Mouse (Mus musculus) gastrocnemius, adult 18-20 months (tissue): ENCODE measurements at regions not wholly inside any gene's neighbourhood (a gene's known extent, or its start where the extent isn't known, plus 50 kb on each side); places are given as distances from the start of the nearest gene placed in this dataset.

Experiments
- DNase-seq: peaks from one replicate; pipeline ENCODE4 v3.0.0; 2021; ENCODE audit warnings: low spot score

DNA sequence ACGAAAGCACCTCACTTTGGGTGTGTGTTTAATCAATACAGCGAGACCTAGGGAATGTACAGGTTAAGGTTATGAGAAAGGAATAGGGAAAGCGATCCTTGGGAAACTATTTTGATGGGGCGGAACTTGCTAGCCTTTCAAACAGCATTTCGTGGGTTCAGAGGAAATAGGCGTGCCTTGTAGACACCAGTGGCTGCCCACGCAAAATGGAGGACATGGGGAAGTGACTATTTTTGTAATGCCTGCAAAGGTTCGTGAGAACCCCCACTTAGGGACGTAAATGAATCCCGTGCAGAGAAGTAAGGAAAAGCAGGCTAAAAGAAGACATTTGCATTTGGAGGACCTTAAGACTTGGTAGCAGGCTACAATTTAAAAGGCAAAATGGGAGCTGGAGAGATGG lies 114.1 kb upstream of the Ppm1h start:
- no peak for DNase-seq

DNA sequence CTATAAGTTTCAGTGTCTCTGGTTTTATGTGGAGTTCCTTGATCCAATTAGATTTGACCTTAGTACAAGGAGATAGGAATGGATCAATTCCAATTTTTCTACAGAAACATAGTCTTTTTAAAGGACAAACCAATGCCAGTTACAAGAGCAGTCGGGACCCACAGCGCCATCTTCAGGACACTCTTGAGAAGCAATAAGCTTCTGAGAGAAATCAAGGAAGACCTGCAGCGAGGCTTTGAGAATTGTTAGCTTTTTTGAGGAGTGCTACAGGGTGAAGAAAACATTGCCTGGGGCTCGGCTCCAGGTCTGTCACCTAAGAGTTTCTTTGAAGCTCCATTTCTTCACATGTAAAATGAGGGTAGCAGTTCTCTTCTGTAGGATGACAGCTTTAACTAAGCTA lies 112.0 kb upstream of the Ppm1h start:
- no peak for DNase-seq

DNA sequence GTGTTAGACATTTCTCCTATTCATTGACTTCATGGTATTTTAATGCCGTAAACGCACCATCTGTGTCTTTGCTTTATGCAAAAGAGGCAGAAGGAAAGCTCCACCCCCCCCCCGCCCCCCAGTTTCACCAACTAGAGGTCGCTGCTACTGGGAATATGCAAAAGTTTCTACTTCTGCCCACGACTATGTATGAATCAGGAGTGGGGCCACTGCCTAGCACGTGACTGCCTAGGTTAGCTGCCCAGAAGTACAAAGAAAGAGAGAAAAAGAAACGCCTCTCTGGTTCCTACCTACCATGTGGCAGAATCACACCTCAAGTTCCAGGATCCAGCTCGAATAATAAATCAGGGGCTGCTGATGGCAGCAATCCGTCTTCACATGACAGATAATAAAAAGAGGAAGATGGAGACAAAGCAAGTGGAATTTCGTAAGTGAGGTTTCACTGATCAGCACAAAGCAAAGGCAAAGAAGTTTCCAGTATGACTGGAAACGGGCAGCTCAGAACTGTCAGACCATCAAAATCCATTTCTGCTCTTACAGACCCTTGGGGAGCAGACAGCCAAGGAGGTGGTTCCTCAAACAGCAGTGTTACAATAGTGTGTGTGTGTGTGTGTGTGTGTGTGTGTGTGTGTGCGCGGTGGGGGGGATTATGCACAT lies 108.9 kb upstream of the Ppm1h start:
- no peak for DNase-seq

DNA sequence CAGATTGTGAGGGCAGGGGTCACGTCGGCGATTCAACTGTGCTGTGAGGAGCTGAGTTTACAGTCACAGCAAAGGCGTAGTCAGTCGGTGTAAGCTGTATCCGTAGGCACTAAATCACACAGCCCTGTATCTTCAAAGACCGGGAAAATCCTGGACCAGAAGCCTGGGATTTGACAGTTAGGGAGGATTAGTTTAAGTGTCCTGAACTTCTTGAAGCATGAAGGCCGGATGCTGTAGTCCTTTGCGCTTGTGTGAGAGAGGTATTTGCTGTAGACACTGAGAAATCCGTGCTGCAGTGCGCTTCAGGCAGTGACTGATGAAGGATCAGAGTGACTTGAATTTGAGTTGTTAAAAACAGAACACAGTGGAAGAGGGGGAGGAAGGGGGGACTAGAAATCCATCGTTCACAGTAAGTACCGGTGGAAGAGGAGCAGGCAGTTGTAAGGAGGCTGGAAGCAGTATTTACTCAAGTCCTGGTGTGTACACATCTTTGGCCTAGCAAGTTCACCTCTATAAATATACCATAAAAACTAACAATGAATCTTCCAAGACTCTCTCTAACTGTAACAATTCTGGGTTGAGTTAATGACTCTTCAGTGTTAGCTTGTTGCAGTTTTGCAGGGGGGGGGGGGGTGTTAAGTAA lies 107.5 kb upstream of the Ppm1h start:
- DNase-seq, result no peak

DNA sequence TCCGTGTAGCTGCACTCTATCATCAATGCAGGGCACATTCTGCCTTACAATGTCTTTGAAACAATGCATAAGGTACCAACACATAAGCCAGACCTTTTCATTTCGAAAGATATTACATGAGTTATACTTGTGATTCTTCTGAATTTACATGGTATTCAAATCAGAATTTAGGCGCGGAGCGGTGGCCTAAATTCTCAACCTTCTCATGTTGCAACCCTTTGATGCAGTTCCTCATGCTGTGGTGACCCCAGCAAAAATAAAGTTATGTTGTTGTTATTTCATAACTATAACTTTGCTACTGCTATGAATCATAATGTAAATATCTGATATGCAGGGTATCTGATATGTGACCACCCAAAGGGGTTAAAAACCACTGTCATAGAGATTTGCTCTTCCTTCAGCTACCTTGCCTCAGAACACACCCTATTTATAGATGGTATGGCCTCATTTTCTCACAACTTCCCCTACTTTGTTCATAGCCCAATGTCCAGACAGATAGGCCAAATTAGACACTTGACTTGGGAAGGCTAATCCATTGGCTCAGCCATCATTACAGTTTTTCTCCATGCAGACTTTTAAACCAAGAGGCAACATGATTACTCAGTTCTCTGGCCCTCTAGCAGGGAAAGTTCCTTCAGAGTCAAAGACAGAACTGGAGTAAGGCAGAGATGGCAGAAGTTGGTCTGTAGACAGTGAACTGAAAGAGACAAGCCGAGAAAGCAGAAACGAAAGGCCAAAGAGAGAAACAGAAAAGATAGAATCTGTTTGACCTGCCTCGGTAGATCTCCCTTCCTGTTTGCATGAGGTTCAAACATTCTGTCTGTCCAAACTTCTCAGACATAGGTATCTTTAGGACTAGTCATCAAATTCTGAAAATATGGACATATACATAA lies 102.1 kb upstream of the Ppm1h start:
- no peak for DNase-seq

DNA sequence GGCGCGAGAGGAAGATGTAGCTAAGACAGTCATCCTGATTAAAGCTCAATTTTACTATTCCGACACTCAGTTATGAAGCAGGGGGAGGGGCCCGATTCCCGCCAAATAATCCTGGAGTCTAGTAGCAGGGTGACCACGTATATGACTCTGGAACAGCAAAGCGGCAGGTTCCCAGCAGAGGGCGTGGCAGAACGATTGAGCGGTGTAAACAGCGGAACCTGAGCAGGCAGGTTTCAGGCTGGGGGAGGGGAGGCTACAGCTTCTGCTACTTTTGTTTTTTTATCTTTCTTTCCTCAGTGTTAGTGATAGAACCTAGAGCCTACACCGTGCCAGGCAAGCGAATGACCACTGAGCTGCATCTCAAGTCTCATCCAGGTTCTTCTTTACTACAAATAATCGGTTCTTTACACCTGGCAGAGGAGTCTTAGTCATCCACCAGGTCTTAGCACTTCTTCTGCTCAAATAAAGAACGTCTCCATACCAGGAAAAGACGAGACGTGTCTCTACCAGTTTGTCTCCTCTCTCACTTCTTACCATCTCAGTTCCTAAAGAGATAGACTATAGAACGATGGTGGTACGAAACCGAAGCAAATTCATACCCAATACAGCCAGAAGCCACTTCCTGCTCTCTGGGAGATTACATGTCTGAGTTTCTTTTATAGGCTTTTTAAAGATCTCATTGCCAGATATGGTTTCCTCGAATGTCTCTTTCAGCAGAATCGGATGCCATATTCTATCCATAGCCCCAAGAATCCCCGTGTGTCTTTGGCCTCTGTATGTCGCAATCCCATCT lies 100.2 kb upstream of the Ppm1h start:
- DNase-seq, result no peak

DNA sequence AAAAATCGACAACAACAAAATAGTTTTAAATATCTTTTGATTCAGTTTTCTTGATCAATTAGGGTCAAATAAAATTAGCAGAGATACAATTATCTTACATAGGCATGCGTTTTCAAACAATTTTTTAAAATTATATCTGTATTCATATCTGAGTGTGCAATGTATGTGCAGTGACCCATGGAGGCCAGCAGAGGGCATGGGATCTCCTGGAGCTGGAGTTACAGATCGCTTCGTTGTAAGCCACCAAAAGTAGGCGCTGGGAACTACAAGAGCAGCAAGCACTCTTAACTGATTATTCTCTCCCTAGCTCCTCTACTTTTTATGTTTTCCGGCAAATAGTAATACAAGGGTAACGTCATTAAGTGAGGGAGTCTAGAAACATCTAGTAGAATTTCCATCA lies 97.5 kb upstream of the Ppm1h start:
- DNase-seq, result no peak

DNA sequence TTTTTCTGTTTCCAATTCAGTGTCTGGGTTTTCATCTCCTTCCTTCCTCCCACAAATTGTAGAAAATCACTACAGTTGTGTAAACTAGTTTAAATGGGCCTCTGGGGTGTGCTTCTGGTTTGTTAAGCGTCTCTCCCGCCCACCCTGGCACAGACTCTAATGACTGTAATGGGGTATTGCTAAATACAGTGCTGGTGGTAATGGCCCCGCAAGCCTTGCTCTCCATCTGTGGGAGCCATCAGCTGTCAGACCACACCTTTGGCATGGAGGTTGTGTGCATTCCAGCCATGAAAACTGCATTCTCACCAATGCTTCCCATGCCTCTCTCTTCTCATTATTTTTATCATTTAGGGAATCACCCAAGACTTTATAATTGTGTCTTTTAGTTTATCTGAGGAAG lies 91.0 kb upstream of the Ppm1h start:
- peak; percentile 8 for DNase-seq

DNA sequence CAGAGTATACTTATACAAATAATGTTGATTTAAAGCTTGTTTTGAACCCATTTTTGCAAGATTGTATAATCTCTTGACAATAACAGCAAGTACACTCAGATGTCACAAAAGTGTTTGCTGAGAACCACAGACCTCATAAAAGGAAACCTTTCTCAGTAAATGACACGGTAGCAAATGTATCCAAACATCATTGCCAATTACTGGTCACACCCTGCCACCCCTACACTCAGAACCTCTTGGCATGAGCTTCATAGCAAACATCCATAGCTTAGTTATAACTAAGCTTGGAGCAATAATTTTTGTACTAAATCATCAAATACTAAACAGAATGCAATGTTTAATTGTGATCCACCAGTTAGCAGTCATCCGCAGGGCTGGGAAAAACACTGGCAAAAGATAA lies 79.1 kb upstream of the Ppm1h start:
- no peak for DNase-seq

DNA sequence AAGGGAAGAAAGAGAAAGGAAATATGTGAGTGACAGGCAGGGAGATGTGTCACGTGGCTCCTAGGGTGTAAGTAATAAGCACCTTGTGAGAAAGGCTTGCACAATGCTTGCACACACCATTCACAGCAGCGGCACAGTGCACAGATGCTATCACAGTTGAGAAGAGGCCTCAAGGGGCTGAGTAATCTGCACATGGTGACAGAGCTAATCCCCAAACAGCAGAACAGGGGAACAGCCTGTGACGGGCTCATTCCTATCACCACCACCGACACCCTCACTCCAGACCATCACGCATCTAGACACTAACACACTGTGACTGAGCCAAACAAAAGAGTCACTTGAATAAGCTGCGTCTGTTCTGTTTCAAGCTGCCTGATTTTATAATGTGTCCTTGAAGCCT lies 76.2 kb upstream of the Ppm1h start:
- no peak for DNase-seq

DNA sequence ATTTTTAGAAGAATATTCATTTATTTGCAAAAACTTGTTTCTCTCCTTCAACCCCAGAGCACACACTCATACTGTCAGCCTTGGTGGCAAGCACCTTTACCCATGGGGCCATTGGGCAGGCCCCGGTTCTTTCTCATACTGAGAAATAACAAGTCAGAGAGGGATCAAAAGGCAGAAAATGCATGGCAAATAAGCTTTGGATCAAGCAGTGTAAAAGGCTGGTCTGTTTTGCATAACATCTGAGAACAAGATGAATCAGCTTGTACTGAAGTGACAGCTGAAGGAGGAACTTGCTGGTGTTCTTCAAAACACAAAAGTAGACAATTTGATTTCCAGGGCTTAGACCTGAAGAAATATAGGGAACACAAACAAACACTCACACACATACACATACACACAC lies 74.6 kb upstream of the Ppm1h start:
- DNase-seq, result no peak

DNA sequence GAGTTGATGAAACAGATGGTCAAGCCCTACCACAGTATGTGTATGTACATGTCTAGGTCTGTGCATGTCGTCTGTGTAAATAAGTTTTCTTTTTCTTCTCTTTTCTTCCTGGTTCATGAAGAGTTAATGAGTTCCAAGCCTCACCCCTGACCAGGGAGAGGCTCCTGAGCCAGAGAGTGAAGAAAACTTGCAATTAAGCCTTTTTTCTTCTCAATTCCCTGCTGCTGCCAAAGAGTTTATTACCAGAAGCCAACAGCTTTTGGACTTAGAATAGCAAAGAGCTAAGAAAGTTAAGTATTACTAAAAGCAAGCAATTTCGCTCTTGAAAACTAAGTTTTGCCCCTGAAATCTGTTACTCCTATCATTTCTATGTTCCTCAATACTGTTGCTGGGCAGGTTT lies 65.3 kb upstream of the Ppm1h start:
- DNase-seq, result no peak

DNA sequence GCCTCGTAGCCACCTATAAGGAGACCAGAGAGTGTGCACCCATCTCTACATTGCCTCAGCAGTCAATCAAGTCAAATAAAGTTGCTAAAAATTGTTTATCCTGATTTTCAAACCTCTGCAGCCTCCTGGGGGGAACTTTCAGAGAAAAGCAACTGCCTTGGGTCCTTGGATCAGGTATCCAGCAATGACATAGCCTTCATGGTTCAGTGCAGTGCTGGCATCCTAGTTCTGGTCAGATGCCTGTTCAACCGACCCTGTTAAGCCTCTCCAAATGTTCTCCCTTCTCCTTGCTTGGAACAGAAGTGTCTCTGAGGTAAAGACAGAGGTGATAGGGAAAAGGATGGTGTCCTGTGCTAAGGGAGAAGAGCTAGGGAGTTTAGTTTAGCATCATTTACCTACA lies 64.7 kb upstream of the Ppm1h start:
- no peak for DNase-seq

DNA sequence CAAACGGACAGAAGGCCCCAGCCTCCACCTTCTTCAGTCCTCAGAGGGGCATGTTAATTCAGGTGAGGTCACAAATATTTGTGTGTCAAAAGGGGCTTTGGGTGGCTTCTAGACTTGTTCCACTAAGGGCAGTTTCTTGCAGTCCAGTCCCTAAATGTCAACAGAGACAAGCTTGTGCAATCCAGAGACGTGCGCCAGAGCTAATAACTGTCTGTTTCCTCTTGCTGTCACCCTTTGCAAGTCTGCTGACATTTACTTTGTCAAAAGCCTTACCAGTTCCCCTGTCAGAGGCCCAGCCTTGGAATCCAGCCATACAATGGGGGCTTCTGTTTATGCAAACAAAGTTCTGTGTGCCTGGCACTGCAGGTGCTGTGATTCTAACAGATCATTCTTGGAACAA lies 63.8 kb upstream of the Ppm1h start:
- DNase-seq, result no peak

DNA sequence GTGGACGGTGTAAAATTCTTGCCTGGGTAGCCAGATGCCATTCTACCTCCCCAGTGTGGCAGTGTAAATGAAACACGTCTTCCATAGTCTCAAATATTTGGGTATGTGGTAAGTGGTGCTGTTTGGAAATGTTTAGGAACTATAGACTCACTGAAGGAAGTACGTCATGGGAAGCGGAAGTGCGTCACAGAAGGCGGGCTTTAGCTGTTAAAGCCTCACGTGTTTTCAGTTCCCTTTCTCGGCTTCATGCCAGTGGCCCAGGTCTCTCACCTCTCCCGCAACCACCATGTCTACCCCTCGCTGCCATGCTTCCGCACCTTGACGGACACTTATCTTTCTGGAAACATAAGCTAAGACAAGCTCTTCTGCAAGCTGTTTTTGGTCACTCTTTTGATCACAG lies 62.9 kb upstream of the Ppm1h start:
- DNase-seq, result no peak

DNA sequence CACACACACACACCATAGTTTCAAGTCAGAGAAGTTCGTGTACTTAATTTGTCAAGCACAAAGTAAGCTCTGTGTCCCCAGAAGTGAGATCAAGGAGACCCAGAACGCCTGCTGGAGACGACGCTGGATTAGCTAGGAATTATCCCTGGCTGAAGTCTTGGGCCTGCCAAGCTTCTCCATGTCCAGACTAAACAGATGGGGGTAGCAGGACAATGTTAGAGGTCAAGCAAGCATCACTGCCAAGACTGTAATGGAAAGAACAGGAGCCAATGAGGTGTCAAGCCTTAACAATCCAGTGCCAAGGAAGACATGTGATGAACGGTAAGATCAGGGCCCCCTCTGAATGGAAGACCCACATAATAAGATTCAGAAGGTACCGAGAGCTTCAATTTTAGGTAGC lies 62.2 kb upstream of the Ppm1h start:
- no peak for DNase-seq

DNA sequence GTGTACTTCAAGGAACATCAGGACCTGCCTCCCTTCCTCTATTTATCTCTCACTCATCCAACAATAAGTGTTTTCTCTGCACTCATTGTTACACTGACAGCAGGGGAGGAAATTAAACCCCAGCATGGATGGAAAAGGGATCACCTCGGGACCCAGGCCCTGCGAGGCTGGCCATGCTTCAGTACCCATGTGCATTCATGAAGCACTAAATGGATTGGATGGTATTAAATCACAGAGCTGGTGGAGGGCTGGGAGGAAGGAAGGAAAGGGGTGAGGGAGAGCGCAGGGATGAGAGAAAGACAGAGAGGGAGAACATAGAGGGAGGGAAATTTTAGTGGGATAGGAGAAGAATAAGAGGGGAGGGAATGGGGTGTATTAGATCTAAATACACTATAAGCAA lies 59.7 kb upstream of the Ppm1h start:
- DNase-seq, result no peak

DNA sequence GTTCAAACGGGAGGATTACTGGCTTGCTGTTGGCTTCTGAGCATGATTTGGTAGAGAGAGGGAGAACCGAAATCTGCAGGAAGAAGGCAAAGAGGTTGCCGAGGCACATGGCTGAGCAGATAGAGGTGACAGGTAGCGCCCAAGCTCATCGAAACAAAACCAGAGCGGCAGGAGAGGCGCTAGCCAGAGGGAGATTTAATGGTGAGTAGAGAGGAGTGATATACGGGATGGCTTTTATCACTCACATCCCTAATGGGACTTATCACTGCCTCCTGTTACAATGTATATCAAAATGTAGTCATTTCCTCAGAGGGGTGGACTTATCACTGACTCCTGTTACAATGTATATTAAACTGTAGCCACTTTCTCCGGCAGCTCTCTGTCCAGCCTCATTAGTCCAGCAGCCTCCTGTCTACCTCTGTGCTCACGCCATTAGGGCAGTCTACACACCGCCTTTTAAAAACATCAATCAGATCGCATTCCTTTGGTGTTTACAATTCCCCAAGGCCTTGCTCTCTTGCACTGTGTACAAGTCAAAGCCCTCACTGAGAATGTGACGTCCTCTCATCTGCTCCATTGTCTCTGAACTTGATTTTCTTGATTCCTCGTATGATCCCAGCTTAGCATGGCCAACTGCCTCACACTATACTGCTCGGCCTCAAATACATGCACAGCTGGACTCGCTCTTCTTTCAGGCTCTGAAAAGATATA lies 59.0 kb upstream of the Ppm1h start:
- no peak for DNase-seq
